Comparison of ENCODE assay signal across 16 mouse cellular contexts in genomic region chr4:148589565-148589964, GRCm38 (mm10). TPM values are rescaled to one million over a fixed set of nuclear protein-coding genes. Genes with fewer than 3 reads are reported as not detected.
DNase-seq lines count a peak whose midpoint lies in the region; ATAC-seq lines count a peak whose summit lies in the region.
"Had no signal": no experiment of that assay in that cellular context is flagged by ENCODE, and none has a peak within 500 bp of the region (broad histone marks: within the 10 kb centered on the region; RNA-seq: fewer than 3 reads in every experiment).

No protein-coding gene starts in this region.

- H3K4me1 ChIP-seq in intestine, embryonic 16.5 days (ENCODE audit: control insufficient read depth, insufficient read depth, low read length): peaks cover 13% of the 10 kb centered on the region
- peaks cover 6% of the 10 kb centered on the region for H3K4me1 ChIP-seq in stomach, embryonic 14.5 days (ENCODE audit: control insufficient read depth, insufficient read depth, low read length)

- peak; percentile 35 for DNase-seq in cerebellum, adult 9-10 months
- DNase-seq in layer of hippocampus, postnatal 10 days (ENCODE audit: low spot score in 2 of 2): peak; percentile 64 to 72
- no peak for DNase-seq in layer of hippocampus, postnatal 36 days
- no peak for DNase-seq in thymus, postnatal 36 days
- no peak for DNase-seq in testis, postnatal 14 days (ENCODE audit: low spot score)
- DNase-seq: adrenal gland, postnatal 10 days; gastrocnemius, postnatal 25 days; layer of hippocampus, adult 9-11 months; thymus, postnatal 14 days had no signal

- no peaks in the 10 kb centered on the region for H3K9me3 ChIP-seq in intestine, embryonic 16.5 days (ENCODE audit: control insufficient read depth, low read length)
- H3K9me3 ChIP-seq in stomach, embryonic 14.5 days (ENCODE audit: control insufficient read depth, low read depth, low read length): no peaks in the 10 kb centered on the region
- H3K9me3 ChIP-seq: midbrain, embryonic 12.5 days; neural tube, embryonic 13.5 days had no signal

- H3K9ac ChIP-seq in intestine, embryonic 16.5 days (ENCODE audit: low read depth, low read length): no peak overlapping the region
- no peak overlapping the region for H3K9ac ChIP-seq in stomach, embryonic 14.5 days (replicated peaks; ENCODE audit: low read depth, low read length)
- H3K9ac ChIP-seq: liver, embryonic 14.5 days; midbrain, embryonic 12.5 days had no signal

- 0 out of 2 replicates have a peak overlapping the region, but pooled peaks have one; percentile 2 for H3K4me3 ChIP-seq in intestine, embryonic 16.5 days (ENCODE audit: low read length)
- H3K4me3 ChIP-seq in stomach, embryonic 14.5 days (ENCODE audit: low read depth, low read length): no peak overlapping the region
- H3K4me3 ChIP-seq: midbrain, embryonic 12.5 days; neural tube, embryonic 13.5 days had no signal

- WGBS in intestine, embryonic 16.5 days: 41% methylated on average over 7 of the region's 8 CpGs
- WGBS in stomach, embryonic 14.5 days: 54% methylated on average over 7 of the region's 8 CpGs

- H3K36me3 ChIP-seq in intestine, embryonic 16.5 days (ENCODE audit: control insufficient read depth, insufficient read depth, low read length): peaks cover 14% of the 10 kb centered on the region
- peaks cover 16% of the 10 kb centered on the region for H3K36me3 ChIP-seq in stomach, embryonic 14.5 days (ENCODE audit: control insufficient read depth, insufficient read depth, low read length)

- ATAC-seq in cerebellum, adult (ENCODE audit: insufficient number of reproducible peaks, low FRiP score, low TSS enrichment): no peak
- peak; percentile 52 for ATAC-seq in intestine, embryonic 16.5 days
- ATAC-seq in stomach, embryonic 14.5 days (ENCODE audit: insufficient number of reproducible peaks, insufficient read depth, low FRiP score, low read depth): peak; percentile 35; the same call in 1 of the 2 replicates

- H3K27me3 ChIP-seq in intestine, embryonic 16.5 days (replicated peaks; ENCODE audit: control insufficient read depth, insufficient read depth, low read length): no peaks in the 10 kb centered on the region
- no peaks in the 10 kb centered on the region for H3K27me3 ChIP-seq in stomach, embryonic 14.5 days (ENCODE audit: control insufficient read depth, insufficient read depth, low read length)
- H3K27me3 ChIP-seq: midbrain, embryonic 12.5 days; neural tube, embryonic 13.5 days had no signal

- H3K4me2 ChIP-seq in intestine, embryonic 16.5 days (ENCODE audit: low read depth, low read length): no peak overlapping the region
- 0 out of 2 replicates have a peak overlapping the region, but pooled peaks have one; percentile 18 for H3K4me2 ChIP-seq in stomach, embryonic 14.5 days (replicated peaks; ENCODE audit: low read depth, low read length)
- H3K4me2 ChIP-seq: midbrain, embryonic 12.5 days had no signal

- H3K27ac ChIP-seq in intestine, embryonic 16.5 days (ENCODE audit: low read length): no peak overlapping the region
- H3K27ac ChIP-seq in stomach, embryonic 14.5 days (ENCODE audit: low read length): no peak overlapping the region
- H3K27ac ChIP-seq: liver, embryonic 14.5 days; midbrain, embryonic 12.5 days; neural tube, embryonic 13.5 days had no signal

RNA-seq across cellular contexts. Expression of gene Srm, which starts 1.7 kb away (rescaled TPM):
- total RNA-seq in layer of hippocampus, postnatal 10 days (2021): 10 to 100 TPM; 83.5 to 83.8 TPM
- 10 to 100 TPM; 68.4 to 70.0 TPM for total RNA-seq in layer of hippocampus, postnatal 36 days (2021)
- polyA plus RNA-seq in intestine, embryonic 16.5 days (2015; fragmentation: Nextera tagmentation; extraction: Ambion mirVana): 155 and 170 TPM in 2 replicates
- 197 and 201 TPM in 2 replicates for polyA plus RNA-seq in stomach, embryonic 14.5 days (2014; fragmentation: Nextera tagmentation; extraction: Ambion mirVana)

RNA-seq across cellular contexts. Expression of gene Masp2, which starts 12.8 kb away (rescaled TPM):
- 1 to 10 TPM; 2.2 to 2.9 TPM for total RNA-seq in layer of hippocampus, postnatal 10 days (2021)
- 1 to 10 TPM; 3.2 to 4.1 TPM for total RNA-seq in layer of hippocampus, postnatal 36 days (2021)
- 0.29 and 0.84 TPM in 2 replicates for polyA plus RNA-seq in intestine, embryonic 16.5 days (2015; fragmentation: Nextera tagmentation; extraction: Ambion mirVana)
- 0.67 TPM in 1 of 2 replicates, not detected in the other for polyA plus RNA-seq in stomach, embryonic 14.5 days (2014; fragmentation: Nextera tagmentation; extraction: Ambion mirVana)
- polyA plus RNA-seq: midbrain, embryonic 12.5 days had no signal

RNA-seq across cellular contexts. Expression of gene Exosc10, which starts 31.3 kb away (rescaled TPM):
- total RNA-seq in layer of hippocampus, postnatal 10 days (2021): 10 to 100 TPM; 57.5 to 58.2 TPM
- 10 to 100 TPM; 50.5 to 52.7 TPM for total RNA-seq in layer of hippocampus, postnatal 36 days (2021)
- 67.3 and 72.0 TPM in 2 replicates for polyA plus RNA-seq in intestine, embryonic 16.5 days (2015; fragmentation: Nextera tagmentation; extraction: Ambion mirVana)
- 86.6 and 93.1 TPM in 2 replicates for polyA plus RNA-seq in stomach, embryonic 14.5 days (2014; fragmentation: Nextera tagmentation; extraction: Ambion mirVana)

RNA-seq across cellular contexts. Expression of gene Tardbp, which starts 37.3 kb away (rescaled TPM):
- total RNA-seq in layer of hippocampus, postnatal 10 days (2021): 100 to 1,000 TPM; 199 to 221 TPM
- total RNA-seq in layer of hippocampus, postnatal 36 days (2021): 100 to 1,000 TPM; 218 to 224 TPM
- polyA plus RNA-seq in intestine, embryonic 16.5 days (2015; fragmentation: Nextera tagmentation; extraction: Ambion mirVana): 230 and 259 TPM in 2 replicates
- 154 and 159 TPM in 2 replicates for polyA plus RNA-seq in stomach, embryonic 14.5 days (2014; fragmentation: Nextera tagmentation; extraction: Ambion mirVana)

RNA-seq across cellular contexts. Expression of gene Gm572, which starts 53.6 kb away (rescaled TPM):
- not detected for total RNA-seq in layer of hippocampus, postnatal 10 days (2021)
- not detected for total RNA-seq in layer of hippocampus, postnatal 36 days (2021)
- polyA plus RNA-seq in intestine, embryonic 16.5 days (2015; fragmentation: Nextera tagmentation; extraction: Ambion mirVana): not detected in 2 replicates
- not detected in 2 replicates for polyA plus RNA-seq in stomach, embryonic 14.5 days (2014; fragmentation: Nextera tagmentation; extraction: Ambion mirVana)
- polyA plus RNA-seq: cortical plate, adult 2 months; liver, embryonic 14.5 days; midbrain, embryonic 12.5 days; neural tube, embryonic 13.5 days had no signal

Comparison
In these comparisons a context has a peak if more than half of its experiments do, and no peak if none do; other contexts are left out.
1. DNase-seq: peak in cerebellum, adult 9-10 months (single experiment) and layer of hippocampus, postnatal 10 days (2 of 2); none in layer of hippocampus, postnatal 36 days (0 of 2), thymus, postnatal 36 days (0 of 2) and testis, postnatal 14 days (single experiment).